Comparison of ENCODE assay signal across 8 mouse cellular contexts in genomic region chr1:180568248-180568647, GRCm38 (mm10). TPM values are rescaled to one million over a fixed set of nuclear protein-coding genes. Genes with fewer than 3 reads are reported as not detected.
A peak's percentile ranks its signal among the peaks of the same experiment; 100 is the strongest.
DNase-seq lines count a peak whose midpoint lies in the region; ATAC-seq and TF ChIP-seq lines count a peak whose summit lies in the region.

No protein-coding gene starts in this region.

- H3K4me2 ChIP-seq in liver, embryonic 15.5 days = peak overlapping the region; percentile 93

- H3K9ac ChIP-seq in liver, embryonic 15.5 days = no peak overlapping the region

- peak overlapping the region; percentile 59 for H3K27ac ChIP-seq in testis, adult 2 months (ENCODE audit: control insufficient read depth, insufficient read depth, low read depth, low read length)
- H3K27ac ChIP-seq in liver, embryonic 15.5 days (replicated peaks) = no peak overlapping the region

- no peak for ATAC-seq in liver, embryonic 15.5 days (ENCODE audit: insufficient read depth)
- no peak for ATAC-seq in inflammation-experienced regulatory T-cells, adult 6 months
- ATAC-seq in granulocyte monocyte progenitor cell, adult 5-6 weeks (replicated peaks; ENCODE audit: poor library complexity, severe bottlenecking) = no peak

- H3K27me3 ChIP-seq in testis, adult 2 months (ENCODE audit: control insufficient read depth, insufficient read depth, low read length) = no peaks in the 10 kb centered on the region
- H3K27me3 ChIP-seq in liver, embryonic 15.5 days = no peaks in the 10 kb centered on the region

- H3K9me3 ChIP-seq in liver, embryonic 15.5 days (replicated peaks) = no peaks in the 10 kb centered on the region

- H3K36me3 ChIP-seq in testis, adult 2 months (ENCODE audit: control insufficient read depth, insufficient read depth, low read length) = no peaks in the 10 kb centered on the region
- peaks cover under 1% of the 10 kb centered on the region; the same call in 1 of the 2 replicates for H3K36me3 ChIP-seq in liver, embryonic 15.5 days (replicated peaks)

- no peak for TF ChIP-seq POLR2A in testis, adult 2 months (IDR thresholded peaks at IDR 0.05; ENCODE audit: control insufficient read depth, low read depth, low read length)

- WGBS in liver, embryonic 15.5 days (ENCODE audit: insufficient replicate concordance) = 44% methylated on average over 7 of the region's 7 CpGs

- peak overlapping the region; percentile 88 for H3K4me3 ChIP-seq in testis, adult 2 months (ENCODE audit: control insufficient read depth, low read depth, low read length)
- peak overlapping the region; percentile 70 for H3K4me3 ChIP-seq in liver, embryonic 15.5 days (replicated peaks)

- peaks cover 8% of the 10 kb centered on the region for H3K4me1 ChIP-seq in testis, adult 2 months (ENCODE audit: control insufficient read depth, insufficient read depth, low read length)
- peaks cover 51% of the 10 kb centered on the region for H3K4me1 ChIP-seq in liver, embryonic 15.5 days (replicated peaks)

- TF ChIP-seq CTCF in testis, adult 2 months (IDR thresholded peaks at IDR 0.05; ENCODE audit: control insufficient read depth, insufficient read depth, insufficient replicate concordance, low read depth, low read length) = no peak

- peak; percentile 31 for DNase-seq in embryo, embryonic 11 days
- no peak for DNase-seq in embryo, embryonic 9.5 days (ENCODE audit: extremely low spot score)
- DNase-seq in testis, postnatal 14 days (ENCODE audit: low spot score) = no peak
- no peak for DNase-seq in urinary bladder, postnatal 4 days (ENCODE audit: low spot score in 2 of 2)

RNA-seq across cellular contexts. Expression of gene Parp1, which starts 0.5 kb away (rescaled TPM):
- polyA plus RNA-seq in testis, adult 2 months (2012; rRNA removed) = 39.9 and 47.5 TPM in 2 replicates
- 54.5 and 62.7 TPM in 2 replicates for polyA plus RNA-seq in liver, embryonic 15.5 days (2015; fragmentation: Nextera tagmentation; extraction: Ambion mirVana)
- 10 to 100 TPM; 39.8 to 48.1 (median 42.4) TPM for polyA plus RNA-seq in inflammation-experienced regulatory T-cells, adult 6 months (2017; shearing (Covaris generic))
- total RNA-seq in granulocyte monocyte progenitor cell, adult 5-6 weeks (2014; fragmentation: Nextera tagmentation) = 120 and 129 TPM in 2 replicates
- 173 and 204 TPM in 2 replicates for total RNA-seq in granulocyte monocyte progenitor cell, adult 5-6 weeks (2017)
